Mouse (Mus musculus): Measurements from ENCODE around the gene Bach1.

Gene Bach1

GRCm38 (mm10) chr16:87737842-87738639 is 39.3 kb downstream of the Bach1 start:
- DNase-seq (ENCODE audit: low spot score in 2 of 2): no peak

GRCm38 (mm10) chr16:87741034-87741715 is 42.4 kb downstream of the Bach1 start:
- no peak for DNase-seq (ENCODE audit: low spot score in 2 of 2)

- no peak for DNase-seq (ENCODE audit: low spot score in 2 of 2)
These were observed 44.9 kb downstream of the Bach1 start for GRCm38 (mm10) chr16:87743661-87744060.

GRCm38 (mm10) chr16:87744338-87744737 is 45.6 kb downstream of the Bach1 start:
- no peak for DNase-seq (ENCODE audit: low spot score in 2 of 2)

- DNase-seq (ENCODE audit: low spot score in 2 of 2): no peak
These were observed 46.6 kb downstream of the Bach1 start for GRCm38 (mm10) chr16:87745192-87745945.

- peak in 1 of 2 experiments; percentile 32 for DNase-seq (ENCODE audit: low spot score in 2 of 2)
These were observed 48.0 kb downstream of the Bach1 start for GRCm38 (mm10) chr16:87746728-87747127.

- DNase-seq (ENCODE audit: low spot score in 2 of 2): no peak
These were observed 52.5 kb downstream of the Bach1 start for GRCm38 (mm10) chr16:87751243-87751642.

GRCm38 (mm10) chr16:87752482-87752881 is 53.7 kb downstream of the Bach1 start:
- DNase-seq (ENCODE audit: low spot score in 2 of 2): no peak

GRCm38 (mm10) chr16:87754858-87755257 is 56.1 kb downstream of the Bach1 start:
- DNase-seq (ENCODE audit: low spot score in 2 of 2): no peak

GRCm38 (mm10) chr16:87755915-87756314 is 57.2 kb downstream of the Bach1 start:
- DNase-seq (ENCODE audit: low spot score in 2 of 2): no peak

- DNase-seq (ENCODE audit: low spot score in 2 of 2): no peak
These were observed 59.3 kb downstream of the Bach1 start for GRCm38 (mm10) chr16:87758016-87758415.

- no peak for DNase-seq (ENCODE audit: low spot score in 2 of 2)
These were observed 65.9 kb downstream of the Bach1 start for GRCm38 (mm10) chr16:87764668-87765109.

GRCm38 (mm10) chr16:87765984-87766383 is 67.2 kb downstream of the Bach1 start:
- DNase-seq (ENCODE audit: low spot score in 2 of 2): no peak

GRCm38 (mm10) chr16:87770576-87770975 is 71.8 kb downstream of the Bach1 start:
- DNase-seq (ENCODE audit: low spot score in 2 of 2): no peak

GRCm38 (mm10) chr16:87771926-87772325 is 73.2 kb downstream of the Bach1 start:
- DNase-seq (ENCODE audit: low spot score in 2 of 2): no peak

- no peak for DNase-seq (ENCODE audit: low spot score in 2 of 2)
These were observed 75.7 kb downstream of the Bach1 start for GRCm38 (mm10) chr16:87774398-87774797.

GRCm38 (mm10) chr16:87777373-87777772 is 78.6 kb downstream of the Bach1 start:
- DNase-seq (ENCODE audit: low spot score in 2 of 2): no peak

GRCm38 (mm10) chr16:87781637-87782036 is 82.9 kb downstream of the Bach1 start:
- DNase-seq (ENCODE audit: low spot score in 2 of 2): no peak
